Mouse (Mus musculus): ENCODE measurements at regions not wholly inside any gene's neighbourhood (a gene's known extent, or its start where the extent isn't known, plus 50 kb on each side); places are given as distances from the start of the nearest gene placed in this dataset.

DNA sequence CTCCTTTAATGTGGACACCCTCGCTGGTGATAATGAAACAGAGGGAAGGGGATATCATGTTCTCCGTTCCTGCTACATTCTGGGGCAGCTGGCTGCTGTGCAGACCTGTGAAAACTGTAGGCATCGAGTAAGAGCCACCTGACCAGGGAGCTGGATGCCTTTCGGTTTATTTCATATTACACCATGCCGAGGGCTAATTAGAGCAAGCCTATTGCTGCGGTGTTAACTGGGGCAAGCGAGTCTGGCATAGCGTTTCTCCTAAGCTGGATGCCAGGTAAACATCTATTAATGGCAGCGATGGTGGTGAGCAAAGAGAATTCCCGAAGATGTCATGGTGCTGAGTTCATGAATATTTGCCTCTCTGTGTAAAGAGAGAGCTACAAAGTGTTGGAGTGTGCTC lies 215.8 kb upstream of the Auts2 start:
- DNase-seq, result no peak
- intact Hi-C loops (cut with DNase I), result no loop called here

DNA sequence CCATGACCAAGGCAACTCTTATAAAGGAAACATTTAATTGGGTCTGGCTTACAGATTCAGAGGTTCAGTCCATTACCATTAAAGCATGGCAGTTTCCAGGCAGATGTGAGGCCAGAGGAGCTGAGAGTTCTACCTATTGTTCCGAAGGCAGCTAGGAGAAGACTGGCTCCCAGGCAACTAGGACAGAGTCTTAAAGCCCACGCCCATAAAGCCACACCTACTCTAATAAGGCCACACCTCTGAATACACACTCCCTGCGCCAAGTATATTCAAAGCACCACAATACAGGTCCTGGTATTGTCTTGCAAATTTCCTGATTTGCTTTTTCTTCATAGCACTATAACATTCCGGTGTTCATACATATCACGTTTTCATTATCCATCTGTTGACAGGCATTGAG lies 194.8 kb upstream of the Auts2 start:
- DNase-seq, result no peak
- intact Hi-C loops (cut with DNase I), result no loop called here

DNA sequence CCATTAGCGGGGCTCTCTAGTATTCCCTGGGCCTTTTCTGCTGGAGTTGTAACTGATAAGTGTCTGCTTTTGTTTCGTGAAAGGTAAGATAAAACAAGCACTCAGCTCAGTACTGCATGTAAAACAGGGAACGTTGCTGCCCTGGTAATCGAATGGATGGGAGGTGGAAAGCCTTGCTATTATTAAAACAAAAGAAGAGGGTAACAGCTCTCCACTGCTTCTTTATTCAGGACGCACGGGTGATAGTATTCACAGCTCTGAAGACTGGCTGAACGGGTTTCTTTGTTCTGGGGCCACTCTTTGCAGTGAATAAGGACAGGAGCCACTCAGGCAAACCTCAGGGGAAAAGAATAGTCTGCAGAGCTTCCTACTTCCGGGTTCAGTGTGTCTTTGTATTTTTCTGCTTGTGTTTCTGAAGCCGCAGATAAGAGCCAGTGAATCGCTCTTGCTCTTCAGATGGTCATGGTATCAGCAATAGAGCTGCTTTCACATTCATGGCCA lies 185.6 kb upstream of the Auts2 start:
- no peak for DNase-seq
- intact Hi-C loops (cut with DNase I), result no loop called here

DNA sequence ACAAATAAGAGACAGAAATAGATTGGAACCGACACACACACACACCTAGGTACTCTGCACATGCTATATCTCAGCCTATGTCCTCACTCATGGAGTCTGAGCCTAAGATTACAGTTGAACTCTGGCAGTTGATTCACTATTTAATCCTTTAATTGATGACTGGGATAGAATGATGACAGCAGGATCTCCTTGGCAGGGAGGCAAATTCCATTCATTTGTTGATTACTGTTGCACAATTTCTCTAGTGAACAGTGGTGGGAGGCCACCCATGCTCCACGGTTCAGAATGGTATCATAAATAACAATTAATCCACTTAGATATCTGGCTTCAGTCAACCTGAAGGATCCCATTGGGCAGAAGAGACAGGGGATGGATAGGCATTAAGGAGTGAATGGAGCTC lies 181.3 kb upstream of the Auts2 start:
- intact Hi-C loops (cut with DNase I), result no loop called here
- DNase-seq, result no peak

DNA sequence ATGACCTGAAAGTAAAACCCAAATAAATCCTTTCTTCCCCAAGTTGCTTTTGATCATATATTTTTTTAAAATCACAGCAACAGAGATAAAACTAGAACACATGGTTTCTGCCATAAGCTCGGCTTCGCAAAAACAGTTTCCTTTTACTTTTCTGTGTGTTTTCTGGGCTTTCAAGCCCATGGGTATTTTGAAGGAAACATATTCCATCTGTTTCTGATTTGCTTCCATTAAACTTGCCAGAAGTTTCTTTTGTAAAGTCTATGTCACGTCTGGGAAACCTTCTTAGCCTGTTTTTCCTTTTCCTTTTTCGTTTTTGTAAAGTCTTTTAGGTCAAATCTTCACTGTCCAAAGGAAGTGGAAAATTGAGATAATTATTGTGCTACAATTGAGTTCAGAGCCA lies 167.2 kb upstream of the Auts2 start:
- no peak for DNase-seq
- intact Hi-C loops (cut with DNase I), result no loop called here

DNA sequence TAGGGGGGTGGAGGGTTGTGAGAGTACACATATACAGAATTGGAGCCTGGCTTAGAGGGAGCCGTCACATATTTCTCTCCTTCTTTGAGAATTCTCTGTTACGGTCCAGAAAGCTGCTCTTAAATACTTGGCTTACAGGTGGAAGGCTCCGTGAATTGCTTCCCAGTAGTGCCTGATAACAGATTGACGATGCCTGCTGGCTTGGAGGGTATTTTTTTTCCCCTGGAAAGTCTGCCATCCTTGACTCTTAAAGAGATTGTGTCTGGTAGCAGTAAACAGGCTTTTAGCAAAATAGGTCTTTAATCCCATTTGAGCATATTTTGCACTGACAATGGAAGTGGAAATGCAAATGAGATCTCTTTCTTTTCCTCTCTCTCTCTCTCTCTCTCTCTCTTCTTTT lies 164.4 kb upstream of the Auts2 start:
- no peak for DNase-seq
- intact Hi-C loops (cut with DNase I), result no loop called here

DNA sequence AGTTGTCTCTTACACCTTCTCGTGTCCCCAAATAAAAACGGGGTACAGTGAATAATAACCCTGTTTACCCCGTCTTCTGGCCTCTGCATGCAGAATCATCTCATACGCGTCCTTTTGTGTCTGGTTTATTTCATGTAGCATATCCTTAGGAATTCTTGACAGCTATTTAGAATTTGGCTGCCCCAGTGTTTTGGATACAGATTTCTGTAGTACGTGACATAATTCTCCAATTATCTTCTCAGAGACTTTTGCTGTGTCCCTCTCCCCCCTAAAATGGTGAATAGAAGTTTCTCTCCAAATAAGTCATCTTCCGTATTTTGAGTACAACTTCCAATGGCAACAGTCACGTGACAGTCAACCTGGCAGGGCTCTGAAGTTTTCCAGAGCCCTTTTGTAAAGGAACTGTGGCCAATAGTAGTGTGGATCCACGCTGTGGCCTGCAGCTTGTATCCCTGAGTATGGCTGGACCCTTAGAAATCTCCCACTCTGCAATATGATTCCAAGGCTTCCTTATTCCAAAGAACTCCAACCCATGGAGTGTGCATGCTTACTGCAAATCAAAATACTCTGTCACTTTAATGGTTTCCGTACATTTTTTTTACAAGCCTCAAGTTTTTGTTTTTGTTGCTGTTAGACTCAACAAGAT lies 160.4 kb upstream of the Auts2 start:
- intact Hi-C loops (cut with DNase I), result no loop called here
- peak; percentile 12 to 16 for DNase-seq

DNA sequence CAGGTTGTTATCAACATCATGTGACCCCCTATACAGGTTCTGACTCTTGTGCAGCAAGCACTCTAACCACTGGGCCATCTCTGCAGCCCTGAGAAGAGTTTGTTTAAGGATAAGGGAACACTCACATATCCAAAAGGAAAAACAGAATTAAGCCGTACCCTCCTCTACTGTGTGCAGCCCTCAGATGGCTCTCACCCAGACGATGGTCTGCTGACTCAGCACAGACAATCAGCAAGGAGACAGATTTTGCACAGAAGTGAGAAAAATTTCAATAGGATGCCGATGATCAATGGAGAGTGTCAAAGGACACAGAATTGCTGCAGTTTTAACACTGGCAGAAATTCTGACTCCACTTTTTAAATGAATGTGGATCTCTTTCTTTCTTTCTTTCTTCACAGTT lies 159.4 kb upstream of the Auts2 start:
- no peak for DNase-seq
- intact Hi-C loops (cut with DNase I), result no loop called here

DNA sequence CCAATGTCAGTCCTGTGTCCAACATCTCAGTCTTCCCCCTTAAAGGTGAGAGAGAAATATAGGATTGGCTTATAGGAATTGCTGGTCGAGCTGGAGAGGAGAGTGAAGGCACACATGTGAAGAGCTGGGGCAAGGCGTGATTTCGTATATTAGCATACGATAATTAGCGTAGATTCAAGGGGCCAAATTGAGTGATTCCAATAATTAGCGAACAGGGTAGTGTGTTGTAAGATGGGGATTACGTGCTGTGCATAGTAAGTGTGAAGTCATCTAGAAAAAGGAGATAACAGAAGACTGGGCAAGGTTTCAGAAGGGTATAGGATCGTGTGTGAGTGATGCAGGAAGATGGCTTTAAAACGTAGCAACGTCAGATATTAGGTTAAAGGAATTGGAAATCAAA lies 147.6 kb upstream of the Auts2 start:
- intact Hi-C loops (cut with DNase I), result no loop called here
- no peak for DNase-seq

DNA sequence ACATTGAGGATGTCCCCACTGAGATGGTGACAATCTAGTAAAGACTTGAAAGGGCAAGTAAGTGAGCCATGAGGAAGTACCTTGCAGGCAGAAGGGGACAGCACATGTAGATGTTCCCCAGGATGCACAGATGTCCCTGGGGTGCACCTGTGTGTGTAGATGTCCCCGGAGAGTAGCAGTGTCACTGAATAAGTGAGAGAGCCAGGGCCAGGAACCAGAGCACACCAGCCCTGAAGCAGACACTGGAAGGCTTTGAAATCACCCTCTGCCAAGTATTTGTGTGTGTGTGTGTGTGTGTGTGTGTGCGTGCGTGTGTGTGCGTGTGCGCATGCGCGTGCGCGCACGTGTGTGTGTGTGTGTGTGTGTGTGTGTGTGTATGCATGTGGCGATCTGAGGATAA lies 132.1 kb upstream of the Auts2 start:
- intact Hi-C loops (cut with DNase I), result no loop called here
- no peak for DNase-seq

DNA sequence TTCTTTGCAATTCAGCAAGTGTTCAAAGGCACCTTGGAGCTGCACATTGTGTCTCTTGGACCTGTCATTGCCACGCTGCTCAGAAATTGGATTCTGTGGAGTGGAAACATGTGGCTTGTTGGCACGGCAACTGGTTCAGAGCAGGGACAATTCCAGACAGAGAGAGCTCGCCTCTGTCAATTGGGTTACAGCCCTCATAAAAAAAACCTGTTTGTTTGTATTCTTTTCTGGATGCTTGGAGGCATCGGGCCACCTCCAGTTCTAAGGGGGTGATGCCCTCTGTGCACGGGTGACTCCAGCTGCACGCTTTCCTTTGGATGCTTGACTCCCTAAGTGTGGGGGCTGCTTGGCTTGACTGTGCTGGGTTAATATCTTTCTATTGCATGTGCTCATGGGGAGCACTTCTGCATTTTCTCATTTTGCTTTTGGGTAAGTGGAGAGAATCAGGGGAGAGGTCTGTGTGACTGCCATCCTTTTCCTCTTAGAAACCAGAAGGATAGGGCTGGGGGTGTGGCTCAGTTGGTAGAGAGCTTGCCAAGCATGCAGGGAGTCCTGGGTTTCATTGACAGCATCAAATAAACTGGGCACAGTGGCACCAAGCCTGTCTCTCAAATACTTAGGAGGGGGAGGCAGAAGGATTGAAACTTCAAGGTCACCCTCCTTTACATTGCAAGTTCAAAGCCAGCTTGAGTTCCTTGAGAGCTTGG lies 130.6 kb upstream of the Auts2 start:
- intact Hi-C loops (cut with DNase I), result no loop called here
- peak; percentile 31 to 47 for DNase-seq

DNA sequence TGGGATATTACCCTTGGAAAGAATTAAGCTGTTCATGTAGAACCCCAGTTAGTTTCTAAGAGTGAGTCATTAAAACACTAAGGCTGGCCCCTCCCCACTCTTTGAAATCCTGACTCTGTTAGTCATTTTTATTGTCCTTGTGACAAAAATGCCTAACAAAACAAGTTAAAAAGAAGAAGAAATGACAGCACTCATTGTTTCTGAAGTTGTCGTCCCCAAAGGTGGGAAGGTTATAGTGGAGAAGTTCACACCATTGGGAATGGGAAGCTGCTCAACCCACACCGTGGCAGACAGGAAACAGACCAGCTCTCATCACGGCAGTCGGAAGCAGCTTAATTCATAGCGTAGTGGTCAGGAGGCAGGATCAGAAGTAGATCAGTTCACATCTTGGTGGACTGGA lies 128.4 kb upstream of the Auts2 start:
- intact Hi-C loops (cut with DNase I), result no loop called here
- DNase-seq, result no peak

DNA sequence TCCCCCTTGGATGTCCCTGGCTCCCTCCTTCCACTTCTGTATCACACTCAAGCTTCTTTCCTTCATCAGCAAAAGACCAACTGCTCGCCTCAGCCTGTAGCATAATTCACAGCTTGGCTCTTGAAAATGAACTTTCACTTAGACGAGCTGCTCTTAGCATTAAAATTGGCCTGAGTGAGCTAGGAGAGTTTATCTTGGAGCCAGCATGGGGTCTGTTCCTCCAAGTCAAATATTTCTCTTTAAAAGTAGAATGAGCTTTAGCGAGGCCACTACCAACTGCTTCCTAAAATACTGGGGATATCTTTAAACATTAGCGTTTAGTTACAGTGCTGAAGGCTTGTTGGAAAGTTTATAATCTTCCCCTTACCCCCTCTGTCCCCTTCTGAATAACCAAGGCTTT lies 124.2 kb upstream of the Auts2 start:
- no peak for DNase-seq
- intact Hi-C loops (cut with DNase I), result no loop called here

DNA sequence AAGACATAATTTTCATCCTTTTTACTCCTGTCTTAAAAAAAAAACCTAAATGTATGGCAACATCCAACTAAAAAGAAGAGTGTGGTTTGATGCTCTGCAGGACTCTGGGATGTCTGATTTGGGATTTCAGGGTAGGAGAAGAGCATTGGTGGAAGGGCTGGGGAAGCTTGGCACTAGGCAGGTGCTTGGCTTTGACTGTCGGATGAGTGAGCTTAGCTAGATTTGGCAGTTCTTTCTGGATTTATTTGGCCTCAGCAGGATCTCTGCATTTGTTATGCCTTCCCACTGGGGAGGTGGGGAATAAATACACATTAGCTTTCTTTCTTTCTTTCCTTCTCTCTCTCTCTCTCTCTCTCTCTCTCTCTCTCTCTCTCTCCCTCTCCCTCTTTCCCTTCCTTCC lies 118.1 kb upstream of the Auts2 start:
- intact Hi-C loops (cut with DNase I), result no loop called here
- DNase-seq, result no peak

DNA sequence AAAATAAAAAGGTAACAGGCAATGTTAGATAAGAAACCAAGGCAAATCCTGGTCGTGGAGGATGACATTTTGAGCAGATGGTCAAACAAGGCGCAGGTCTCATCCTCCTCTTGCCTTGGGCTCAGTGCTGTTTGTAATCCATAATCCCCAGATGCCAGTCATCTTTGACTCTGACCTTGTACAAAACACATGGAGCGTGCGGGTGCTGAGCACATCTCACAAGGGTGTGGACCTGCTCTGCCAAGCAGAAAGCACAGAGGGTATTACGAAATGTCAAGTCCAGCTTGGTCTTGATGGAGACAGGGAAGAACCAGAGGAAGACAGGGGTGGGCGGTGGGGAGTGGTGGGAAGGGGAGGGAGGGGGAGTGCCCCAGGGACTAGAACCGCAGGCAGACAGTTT lies 116.9 kb upstream of the Auts2 start:
- DNase-seq, result no peak
- intact Hi-C loops (cut with DNase I), result no loop called here

DNA sequence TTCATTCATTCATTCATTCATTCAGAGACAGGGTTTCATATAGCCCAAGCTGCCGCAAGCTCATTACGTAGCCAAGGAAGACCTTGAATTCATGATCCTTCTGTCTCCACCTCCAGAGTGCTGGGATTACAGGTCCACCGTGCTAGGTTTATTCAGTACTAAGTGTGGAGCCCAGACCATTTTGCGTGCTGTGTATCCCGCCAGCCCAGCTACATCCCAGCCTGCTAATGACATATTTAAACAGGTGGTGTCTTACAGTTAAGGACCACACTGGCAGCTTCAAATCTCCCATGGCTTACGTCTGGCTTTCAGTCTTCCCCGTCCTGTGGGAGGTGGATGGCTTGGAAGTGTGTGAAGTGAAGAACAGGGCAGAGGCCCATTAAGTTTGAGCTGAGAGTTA lies 111.2 kb upstream of the Auts2 start:
- intact Hi-C loops (cut with DNase I), result no loop called here

DNA sequence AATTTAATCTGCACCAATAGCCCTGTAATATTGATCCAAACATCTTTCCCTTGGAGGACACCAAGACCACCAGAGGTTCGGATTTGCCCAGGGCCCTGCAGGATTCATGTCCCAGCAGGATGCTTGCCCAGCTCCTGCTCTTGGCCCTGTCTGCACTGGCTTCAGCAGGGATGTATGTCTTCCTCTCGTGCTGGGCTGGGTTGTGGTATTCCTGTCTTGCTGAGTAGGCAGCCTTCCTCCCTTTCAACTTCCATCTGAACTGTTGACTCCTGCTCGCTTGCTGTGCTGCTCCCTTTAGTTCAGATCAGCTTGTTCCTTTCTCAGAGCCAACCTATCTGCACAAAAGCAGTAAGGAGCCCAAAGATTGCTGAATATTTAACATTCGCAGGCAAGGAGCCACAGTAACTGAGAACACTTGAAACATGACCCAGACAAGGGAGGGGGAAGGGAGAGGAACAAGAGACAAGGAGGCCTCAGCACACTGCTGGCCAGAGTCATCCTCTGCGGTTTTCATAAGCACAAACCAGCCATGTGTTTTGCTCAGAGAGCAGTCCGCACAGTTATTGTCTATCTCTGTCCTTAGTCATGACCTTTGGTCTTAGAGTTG lies 110.7 kb upstream of the Auts2 start:
- DNase-seq, result peak; percentile 20 to 31

More for the DNA sequence above, 111.2 kb upstream of the Auts2 start:
- DNase-seq, result no peak

DNA sequence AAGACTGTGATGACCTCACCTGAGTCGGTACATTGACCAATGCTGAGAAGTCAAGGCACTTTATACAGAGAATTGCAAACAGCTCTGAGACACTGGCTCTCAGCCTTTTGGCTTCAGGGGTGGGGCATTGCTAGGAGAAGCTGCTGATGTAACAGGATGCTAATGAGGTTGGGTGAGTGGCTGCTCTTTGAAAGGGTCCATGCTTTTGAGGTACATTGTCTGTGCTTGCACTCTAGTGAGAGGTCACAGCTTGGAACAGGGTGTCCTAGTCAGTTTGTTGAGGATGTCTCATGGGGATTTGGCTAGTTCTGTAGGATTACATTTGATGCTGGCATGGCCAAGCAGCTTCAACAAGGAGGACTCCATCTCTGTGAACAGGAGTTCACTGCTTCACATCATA lies 109.1 kb upstream of the Auts2 start:
- intact Hi-C loops (cut with DNase I), result no loop called here
- DNase-seq, result no peak

More for the DNA sequence above, 110.7 kb upstream of the Auts2 start:
- intact Hi-C loops (cut with DNase I), result no loop called here

DNA sequence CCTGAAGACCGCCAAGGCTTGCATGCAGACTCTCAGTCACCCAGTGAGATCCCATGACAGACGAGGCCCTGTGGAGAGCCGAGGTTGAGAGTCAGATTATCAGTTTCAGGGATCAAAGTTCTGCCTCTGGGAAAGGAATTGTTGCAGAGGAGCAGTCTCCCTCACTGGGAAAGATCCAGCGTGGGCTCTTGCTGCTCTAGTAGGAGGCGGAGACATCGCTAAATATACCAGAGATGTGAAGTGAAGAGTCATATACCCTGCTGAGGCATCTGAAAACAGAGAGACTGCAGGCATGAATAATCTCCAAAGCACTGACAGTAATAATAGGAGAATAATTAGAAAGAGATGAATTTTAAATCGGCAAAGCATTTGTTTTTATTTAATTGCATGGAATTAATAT lies 106.6 kb upstream of the Auts2 start:
- intact Hi-C loops (cut with DNase I), result loop anchor here (5.0 kb wide), 1 partner anchor 417 kb away; no protein-coding TSS in a partner anchor
- no peak for DNase-seq

DNA sequence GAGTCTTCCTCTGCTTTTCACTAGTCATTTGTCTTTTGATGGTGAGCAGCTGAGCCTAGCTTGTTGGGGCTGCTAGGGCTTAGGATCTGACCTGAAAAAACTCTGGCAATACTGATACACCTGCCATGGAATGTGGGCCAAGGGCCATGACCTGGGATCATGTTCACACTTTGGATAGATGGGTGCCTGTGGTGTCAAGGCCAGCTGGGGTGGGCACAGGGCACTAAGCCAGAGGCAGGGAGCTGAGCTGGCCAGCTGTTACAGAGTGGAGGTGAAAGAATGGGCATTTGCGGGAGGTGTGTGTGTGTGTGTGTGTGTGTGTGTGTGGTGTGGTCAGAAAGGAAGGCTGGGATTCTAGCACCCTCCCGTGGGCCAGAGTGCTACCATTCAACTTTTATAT lies 105.6 kb upstream of the Auts2 start:
- DNase-seq, result no peak
- intact Hi-C loops (cut with DNase I), result loop anchor here (5.0 kb wide), 1 partner anchor 416 kb away; no protein-coding TSS in a partner anchor

DNA sequence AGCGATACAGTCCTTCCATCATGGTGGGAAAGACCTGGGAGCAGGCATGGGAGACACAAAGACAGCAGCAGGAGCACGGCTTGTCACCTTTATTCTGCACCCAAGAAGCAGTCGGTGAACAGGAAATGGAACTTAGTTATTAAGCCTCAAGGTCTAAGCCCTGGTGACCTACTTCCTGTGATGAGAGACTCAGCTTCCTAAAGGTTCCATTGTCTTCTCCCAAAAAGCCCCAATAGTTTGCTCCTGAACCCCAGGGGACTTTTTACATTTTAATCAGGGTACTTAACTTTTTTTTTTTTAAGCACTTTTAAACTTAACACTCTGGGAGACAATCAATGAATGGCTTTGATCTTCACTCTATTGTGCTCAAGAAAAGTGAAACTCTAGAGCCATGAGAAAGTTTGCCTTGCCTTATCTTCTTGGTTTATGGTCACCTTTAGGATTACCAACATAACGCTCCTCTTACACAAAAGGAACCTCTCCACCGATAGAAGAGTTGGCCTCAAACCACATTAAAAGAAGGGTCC lies 101.6 kb upstream of the Auts2 start:
- intact Hi-C loops (cut with DNase I), result loop anchor here (5.0 kb wide), 1 partner anchor 412 kb away; no protein-coding TSS in a partner anchor
- no peak for DNase-seq

DNA sequence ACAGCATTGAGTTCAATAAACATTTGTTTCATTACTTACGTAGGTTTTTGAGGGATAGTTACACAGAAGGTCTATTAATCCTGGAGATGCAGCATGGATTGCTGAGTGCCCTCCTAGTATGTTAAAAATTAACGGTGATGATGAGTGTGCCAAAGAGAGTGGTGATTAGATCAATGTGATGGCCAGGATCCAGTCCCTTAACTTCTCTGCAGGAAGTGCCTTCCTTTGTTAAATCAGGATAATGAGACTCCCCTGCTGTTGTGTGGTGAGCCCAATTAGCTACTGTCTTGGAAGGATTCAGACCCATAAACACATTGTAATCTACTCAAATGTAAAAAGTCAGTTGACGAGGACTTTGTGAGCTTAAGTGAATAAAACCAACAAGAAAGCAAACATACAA lies 100.1 kb upstream of the Auts2 start:
- intact Hi-C loops (cut with DNase I), result no loop called here
- DNase-seq, result no peak
